Mouse (Mus musculus) stomach, embryonic 14.5 days (tissue): ENCODE data around the gene Brd4. TPM values are rescaled to one million over a fixed set of nuclear protein-coding genes. Genes with fewer than 3 reads are reported as not detected.

Source experiments
- ATAC-seq: fragments of 200-750 bp; cut with Nextera tagmentation; 2 replicates; pipeline ENCODE4 v1.8.0; 2017; ENCODE audit warnings: low read depth, moderate TSS enrichment; ENCODE audit not compliant: insufficient number of reproducible peaks, insufficient read depth, low FRiP score
- H3K27ac ChIP-seq: fragments of 300-500 bp; sonication (generic); 2 replicates; pipeline ENCODE4 v1.5.1; 2014; ENCODE audit warnings: mild to moderate bottlenecking, low read length, moderate library complexity, mixed read lengths
- H3K27me3 ChIP-seq: fragments of 300-500 bp; sonication (generic); 2 replicates; pipeline ENCODE4 v1.6.1; 2014; ENCODE audit warnings: low read length, control low read depth, mixed read lengths; ENCODE audit not compliant: control insufficient read depth, insufficient read depth
- H3K36me3 ChIP-seq: fragments of 300-500 bp; sonication (generic); 2 replicates; pipeline ENCODE4 v1.6.1; 2014; ENCODE audit warnings: mild to moderate bottlenecking, control low read depth, low read length, moderate library complexity, mixed read lengths; ENCODE audit not compliant: control insufficient read depth, insufficient read depth
- H3K4me1 ChIP-seq: fragments of 300-500 bp; sonication (generic); 2 replicates; pipeline ENCODE4 v1.6.1; 2014; ENCODE audit warnings: low read length, control low read depth, mixed read lengths; ENCODE audit not compliant: control insufficient read depth, insufficient read depth
- H3K4me2 ChIP-seq: fragments of 300-500 bp; sonication (generic); replicated peaks from 2 replicates; pipeline ENCODE4 v1.6.1; 2014; ENCODE audit warnings: low read depth, low read length, control low read depth
- H3K4me3 ChIP-seq: fragments of 300-500 bp; sonication (generic); 2 replicates; pipeline ENCODE4 v1.5.1; 2014; ENCODE audit warnings: low read depth, low read length, control low read depth
- H3K9ac ChIP-seq: fragments of 300-500 bp; sonication (generic); replicated peaks from 2 replicates; pipeline ENCODE4 v1.6.1; 2014; ENCODE audit warnings: low read depth, mild to moderate bottlenecking, control low read depth, low read length, moderate library complexity, mixed read lengths
- H3K9me3 ChIP-seq: fragments of 300-500 bp; sonication (generic); 2 replicates; pipeline ENCODE4 v1.6.1; 2016; ENCODE audit warnings: low read depth, low read length, control low read depth; ENCODE audit not compliant: control insufficient read depth
- WGBS: fragments of 180-500 bp; shearing (Covaris S2); extraction: QIAGEN DNeasy Blood & Tissue Kit; methylation state at CpG from one replicate; pipeline ENCODE4 v1.1.7; 2014; 5-methylcytosine and 5-hydroxymethylcytosine counted together
- polyA plus RNA-seq: library from polyadenylated mRNA; unstranded; fragments of >200 nt; fragmentation: Nextera tagmentation; extraction: Ambion mirVana; gene quantifications from 2 replicates; pipeline ENCODE4 v1.2.1, GENCODE M21; 2014

Brd4 gene
- polyA plus RNA-seq, 1 experiment from 2014 or later: 103 TPM

GRCm38 (mm10) chr17:32193010-32193409, 91.5 kb downstream of the Brd4 start:
- no peak for ATAC-seq
- Histone ChIP-seq H3K27ac (no peak overlapping the region), H3K9ac (no peak overlapping the region), H3K36me3 (peaks cover 23% of the 10 kb centered on the region), H3K9me3 (no peaks in the 10 kb centered on the region), H3K4me3 (no peak overlapping the region), H3K4me2 (no peak overlapping the region), H3K27me3 (no peaks in the 10 kb centered on the region), H3K4me1 (0 out of 2 replicates have a peak, but pooled peaks cover 3% of the 10 kb centered on the region)
- 83% methylated on average over 5 of the region's 5 CpGs for WGBS

GRCm38 (mm10) chr17:32189850-32190249, 94.7 kb downstream of the Brd4 start:
- H3K27ac ChIP-seq: no peak overlapping the region
- H3K27me3 ChIP-seq: no peaks in the 10 kb centered on the region
- 0 out of 2 replicates have a peak, but pooled peaks cover 3% of the 10 kb centered on the region for H3K4me1 ChIP-seq
- peak; percentile 62; the same call in 1 of the 2 replicates for ATAC-seq
- no peak overlapping the region for H3K4me3 ChIP-seq
- peak overlapping the region; percentile 58 for H3K4me2 ChIP-seq
- no peaks in the 10 kb centered on the region for H3K36me3 ChIP-seq
- no peak overlapping the region for H3K9ac ChIP-seq
- 5% methylated on average over 5 of the region's 5 CpGs for WGBS
- H3K9me3 ChIP-seq: no peaks in the 10 kb centered on the region

GRCm38 (mm10) chr17:32188863-32189636, 95.5 kb downstream of the Brd4 start, which contains the start of gene Ephx3:
Ephx3 (minus strand) TSS chr17:32189549.
- H3K27me3 ChIP-seq: no peaks in the 10 kb centered on the region
- ATAC-seq: no peak
- peak within 1 kb of the TSS; percentile 58 for H3K4me2 ChIP-seq
- no peak within 1 kb of the TSS for H3K9ac ChIP-seq
- 0 out of 2 replicates have a peak, but pooled peaks cover 3% of the 10 kb centered on the region for H3K4me1 ChIP-seq
- no peak within 1 kb of the TSS for H3K27ac ChIP-seq
- whole genome bisulfite sequencing: 7% methylated on average over 42 of the region's 42 CpGs
- no peaks in the 10 kb centered on the region for H3K36me3 ChIP-seq
- H3K4me3 ChIP-seq: peak within 1 kb of the TSS; percentile 24
- no peaks in the 10 kb centered on the region for H3K9me3 ChIP-seq

- H3K4me1 ChIP-seq: peaks cover 11% of the 10 kb centered on the region; the same call in 1 of the 2 replicates
- H3K9me3 ChIP-seq: no peaks in the 10 kb centered on the region
- no peak overlapping the region for H3K27ac ChIP-seq
- no peaks in the 10 kb centered on the region for H3K36me3 ChIP-seq
- no peak overlapping the region for H3K4me2 ChIP-seq
- 38% methylated on average over 8 of the region's 8 CpGs for WGBS
- no peak overlapping the region for H3K4me3 ChIP-seq
- H3K27me3 ChIP-seq: no peaks in the 10 kb centered on the region
- H3K9ac ChIP-seq: no peak overlapping the region
- no peak for ATAC-seq
These were observed 101.5 kb downstream of the Brd4 start for GRCm38 (mm10) chr17:32183017-32183416.

- no peaks in the 10 kb centered on the region for H3K27me3 ChIP-seq
- H3K9ac ChIP-seq: no peak overlapping the region
- no peak overlapping the region for H3K27ac ChIP-seq
- ATAC-seq: no peak
- no peaks in the 10 kb centered on the region for H3K36me3 ChIP-seq
- no peaks in the 10 kb centered on the region for H3K9me3 ChIP-seq
- H3K4me2 ChIP-seq: no peak overlapping the region
- peaks cover 11% of the 10 kb centered on the region; the same call in 1 of the 2 replicates for H3K4me1 ChIP-seq
- H3K4me3 ChIP-seq: no peak overlapping the region
- WGBS: 46% methylated on average over 11 of the region's 11 CpGs
These were observed 104.7 kb downstream of the Brd4 start for GRCm38 (mm10) chr17:32179621-32180491.

- H3K9ac ChIP-seq: no peak overlapping the region
- H3K27me3 ChIP-seq: no peaks in the 10 kb centered on the region
- no peak for ATAC-seq
- no peaks in the 10 kb centered on the region for H3K36me3 ChIP-seq
- WGBS: 89% methylated on average over 4 of the region's 4 CpGs
- H3K4me2 ChIP-seq: no peak overlapping the region
- no peak overlapping the region for H3K4me3 ChIP-seq
- no peak overlapping the region for H3K27ac ChIP-seq
- no peaks in the 10 kb centered on the region for H3K9me3 ChIP-seq
- peaks cover 11% of the 10 kb centered on the region; the same call in 1 of the 2 replicates for H3K4me1 ChIP-seq
These were observed 107.6 kb downstream of the Brd4 start for GRCm38 (mm10) chr17:32176919-32177318.

- ATAC-seq: no peak
- H3K27me3 ChIP-seq: no peaks in the 10 kb centered on the region
- H3K27ac ChIP-seq: no peak overlapping the region
These were observed 111.4 kb downstream of the Brd4 start for GRCm38 (mm10) chr17:32173166-32173565.

GRCm38 (mm10) chr17:32172485-32172884, 112.0 kb downstream of the Brd4 start:
- 0 out of 2 replicates have a peak, but pooled peaks cover 4% of the 10 kb centered on the region for H3K4me1 ChIP-seq
- 84% methylated on average over 2 of the region's 2 CpGs for WGBS
- no peak overlapping the region for H3K9ac ChIP-seq
- no peak for ATAC-seq
- H3K27me3 ChIP-seq: no peaks in the 10 kb centered on the region
- H3K36me3 ChIP-seq: no peaks in the 10 kb centered on the region
- no peak overlapping the region for H3K4me2 ChIP-seq
- no peak overlapping the region for H3K27ac ChIP-seq
- H3K9me3 ChIP-seq: no peaks in the 10 kb centered on the region
- no peak overlapping the region for H3K4me3 ChIP-seq

More at GRCm38 (mm10) chr17:32173166-32173565, 111.4 kb downstream of the Brd4 start:
- Histone ChIP-seq H3K9me3 (no peaks in the 10 kb centered on the region), H3K4me1 (0 out of 2 replicates have a peak, but pooled peaks cover 4% of the 10 kb centered on the region), H3K9ac (no peak overlapping the region), H3K4me2 (no peak overlapping the region), H3K36me3 (no peaks in the 10 kb centered on the region), H3K4me3 (no peak overlapping the region)
- 57% methylated on average over 7 of the region's 7 CpGs for WGBS
